Mouse (Mus musculus) liver, postnatal 0 days (tissue): ENCODE data around the gene Mblac1. TPM values are rescaled to one million over a fixed set of nuclear protein-coding genes. Genes with fewer than 3 reads are reported as not detected.
A peak's percentile ranks its signal among the peaks of the same experiment; 100 is the strongest.

Experiments
- ATAC-seq: fragments of 200-750 bp; cut with Nextera tagmentation; 2 replicates; pipeline ENCODE4 v1.8.0; 2017; ENCODE audit warnings: mild to moderate bottlenecking, moderate library complexity
- DNase-seq: peaks from one replicate; pipeline ENCODE4 v3.0.0-alpha.2; 2016
- H3K27ac ChIP-seq: fragments of 300-500 bp; sonication (generic); 2 replicates; pipeline ENCODE4 v1.5.1; 2014; ENCODE audit warnings: antibody characterized with exemption, moderate library complexity, mild to moderate bottlenecking, low read depth
- H3K27me3 ChIP-seq: fragments of 300-500 bp; sonication (generic); 2 replicates; pipeline ENCODE4 v1.6.1; 2014; ENCODE audit warnings: low read length, control low read depth, mixed read lengths; ENCODE audit not compliant: insufficient read depth
- H3K36me3 ChIP-seq: fragments of 300-500 bp; sonication (generic); replicated peaks from 2 replicates; pipeline ENCODE4 v1.6.1; 2014; ENCODE audit warnings: mild to moderate bottlenecking, control low read depth, low read length, moderate library complexity, mixed read lengths; ENCODE audit not compliant: insufficient read depth
- H3K4me1 ChIP-seq: fragments of 300-500 bp; sonication (generic); 2 replicates; pipeline ENCODE4 v1.6.1; 2014; ENCODE audit warnings: antibody characterized with exemption, mild to moderate bottlenecking, control low read depth; ENCODE audit not compliant: insufficient read depth
- H3K4me2 ChIP-seq: fragments of 300-500 bp; sonication (generic); 2 replicates; pipeline ENCODE4 v1.6.1; 2014; ENCODE audit warnings: low read depth, mild to moderate bottlenecking, low read length, moderate library complexity, mixed read lengths
- H3K4me3 ChIP-seq: fragments of 300-500 bp; sonication (generic); 2 replicates; pipeline ENCODE4 v1.5.1; 2014; ENCODE audit warnings: low read depth, low read length
- H3K9ac ChIP-seq: fragments of 300-500 bp; sonication (generic); replicated peaks from 2 replicates; pipeline ENCODE4 v1.6.1; 2014; ENCODE audit warnings: mild to moderate bottlenecking, moderate library complexity
- H3K9me3 ChIP-seq: fragments of 300-500 bp; sonication (generic); 2 replicates; pipeline ENCODE4 v1.6.1; 2016; ENCODE audit warnings: mild to moderate bottlenecking, control low read depth, low read length, mixed read lengths
- CTCF ChIP-seq: sonication (generic); IDR thresholded peaks from 2 replicates; pipeline ENCODE4 v1.5.1; 2016; ENCODE audit warnings: antibody characterized with exemption, low read depth
- EP300 ChIP-seq: IDR thresholded peaks from 2 replicates; pipeline ENCODE4 v1.6.1; 2016; ENCODE audit warnings: antibody characterized with exemption, low read depth, mild to moderate bottlenecking
- WGBS: fragments of 180-500 bp; shearing (Covaris S2); extraction: QIAGEN DNeasy Blood & Tissue Kit; methylation state at CpG from one replicate; pipeline ENCODE4 v1.1.7; 2014; ENCODE audit not compliant: insufficient replicate concordance; 5-methylcytosine and 5-hydroxymethylcytosine counted together
- polyA plus RNA-seq: library from polyadenylated mRNA; unstranded; fragments of >200 nt; fragmentation: Nextera tagmentation; extraction: Ambion mirVana; gene quantifications from 2 replicates; pipeline ENCODE4 v1.2.1, GENCODE M21; 2015

Mblac1 gene
- polyA plus RNA-seq, 1 experiment from 2014 or later = 3.2 TPM

DNA sequence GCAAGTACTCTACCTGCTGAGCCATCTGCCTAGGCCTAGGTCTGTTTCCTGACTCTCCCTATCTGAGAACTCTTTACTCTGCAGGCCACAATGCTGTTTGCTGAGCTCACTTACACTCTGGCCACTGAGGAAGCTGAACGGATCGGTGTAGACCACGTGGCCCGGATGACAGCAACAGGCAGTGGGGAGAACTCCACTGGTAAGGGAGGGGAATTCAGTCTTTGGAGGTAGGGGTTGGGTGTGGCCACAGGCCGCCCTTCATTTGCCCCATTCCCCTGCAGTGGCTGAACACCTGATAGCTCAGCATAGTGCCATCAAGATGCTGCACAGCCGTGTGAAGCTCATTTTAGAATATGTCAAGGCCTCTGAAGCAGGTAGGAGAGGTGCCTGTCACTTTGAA, 31.1 kb upstream of the Mblac1 start:
- 0 out of 2 replicates have a peak overlapping the region, but pooled peaks have one; percentile 12 for H3K27ac ChIP-seq
- H3K27me3 ChIP-seq = no peaks in the 10 kb centered on the region
- no peaks in the 10 kb centered on the region for H3K9me3 ChIP-seq
- no peak overlapping the region for H3K9ac ChIP-seq
- no peak for DNase-seq
- TF ChIP-seq CTCF = no peak
- TF ChIP-seq EP300 = no peak
- H3K4me2 ChIP-seq = no peak overlapping the region
- H3K36me3 ChIP-seq = peaks cover 58% of the 10 kb centered on the region
- H3K4me1 ChIP-seq = peaks cover 22% of the 10 kb centered on the region
- WGBS = 60% methylated on average over 6 of the region's 6 CpGs
- no peak overlapping the region for H3K4me3 ChIP-seq
- ATAC-seq = no peak

DNA sequence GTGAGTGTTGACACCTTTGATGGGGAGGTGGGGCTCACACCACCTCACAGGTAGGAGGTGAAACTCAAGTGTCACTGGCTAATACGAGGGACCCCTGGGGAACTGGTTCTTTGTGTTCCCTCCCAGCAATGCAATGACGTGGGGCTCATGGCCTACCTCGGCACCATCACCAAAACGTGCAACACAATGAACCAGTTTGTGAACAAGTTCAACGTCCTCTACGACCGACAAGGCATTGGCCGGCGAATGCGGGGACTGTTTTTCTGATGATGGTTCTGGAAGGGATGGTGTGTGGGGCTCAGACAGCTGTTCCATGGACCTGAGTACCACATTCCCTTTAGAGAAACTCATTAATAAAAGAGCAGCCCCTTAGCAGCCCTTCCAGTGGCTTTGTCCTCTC, 30.5 kb upstream of the Mblac1 start:
- Histone ChIP-seq H3K4me3 (no peak overlapping the region), H3K27ac (no peak overlapping the region), H3K4me1 (peaks cover 22% of the 10 kb centered on the region), H3K9ac (no peak overlapping the region), H3K4me2 (no peak overlapping the region), H3K36me3 (peaks cover 64% of the 10 kb centered on the region), H3K9me3 (no peaks in the 10 kb centered on the region), H3K27me3 (no peaks in the 10 kb centered on the region)
- no peak for ATAC-seq
- DNase-seq = no peak
- TF ChIP-seq EP300 (no peak), CTCF (no peak)
- 77% methylated on average over 10 of the region's 10 CpGs for WGBS

DNA sequence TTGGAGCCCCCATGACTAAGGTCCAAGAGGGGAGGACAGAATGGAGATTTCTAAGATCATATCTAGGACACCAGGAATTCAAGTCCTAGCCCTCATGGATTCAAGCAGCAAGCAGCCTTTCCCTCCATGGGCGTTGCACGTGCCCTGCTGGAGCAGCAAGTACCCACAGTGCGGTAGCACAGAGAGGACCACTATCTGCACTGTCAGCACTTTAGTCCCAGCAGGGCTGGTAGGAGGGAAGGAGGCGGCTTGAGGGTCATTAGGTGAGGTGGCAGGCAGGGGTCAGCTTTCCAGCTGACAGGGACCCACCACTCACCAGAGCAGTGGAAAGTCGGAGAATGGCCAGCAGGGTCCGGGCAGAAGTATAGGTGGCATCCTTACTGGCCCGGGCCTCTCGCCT, 28.5 kb upstream of the Mblac1 start:
- no peak overlapping the region for H3K9ac ChIP-seq
- H3K9me3 ChIP-seq = no peaks in the 10 kb centered on the region
- H3K36me3 ChIP-seq = peaks cover 77% of the 10 kb centered on the region
- H3K4me3 ChIP-seq = no peak overlapping the region
- DNase-seq (no peak), ATAC-seq (no peak)
- peaks cover 22% of the 10 kb centered on the region for H3K4me1 ChIP-seq
- WGBS = 85% methylated on average over 8 of the region's 8 CpGs
- no peak for TF ChIP-seq EP300
- TF ChIP-seq CTCF = no peak
- no peaks in the 10 kb centered on the region for H3K27me3 ChIP-seq
- H3K4me2 ChIP-seq = no peak overlapping the region
- H3K27ac ChIP-seq = no peak overlapping the region

DNA sequence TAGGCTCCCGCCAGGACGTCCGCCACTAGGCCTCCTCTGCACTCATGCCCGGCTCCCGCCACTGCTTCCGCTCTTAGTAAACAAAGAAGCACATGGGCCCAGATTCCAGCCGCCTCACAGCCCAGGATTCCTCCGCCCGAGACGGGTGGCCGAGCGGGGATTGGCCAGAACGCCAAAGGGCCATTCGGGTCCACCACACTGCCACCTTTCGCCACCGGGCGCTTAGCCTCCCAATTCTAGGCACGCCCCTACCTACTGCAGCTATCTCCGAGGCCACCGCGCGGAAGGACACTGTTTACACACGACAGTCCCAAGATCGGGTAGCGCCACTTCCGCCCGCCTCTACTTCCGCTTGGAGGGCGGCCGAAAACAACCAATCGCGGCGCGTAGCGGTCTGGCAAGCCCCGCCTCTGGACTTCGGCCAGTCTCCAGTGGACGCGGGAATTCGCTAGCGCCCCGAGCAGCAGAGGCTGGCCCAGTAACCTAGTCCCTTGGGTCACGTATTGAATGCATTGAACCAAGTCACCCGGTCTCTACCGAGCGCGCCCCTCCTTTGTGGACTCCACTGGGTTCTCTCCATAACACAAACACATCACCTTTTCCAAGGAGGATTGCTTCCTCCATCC, 23.1 kb upstream of the Mblac1 start:
- Histone ChIP-seq H3K36me3 (peaks cover 57% of the 10 kb centered on the region), H3K4me2 (peak overlapping the region; percentile 95)
- WGBS = under 1% methylated on average over 47 of the region's 47 CpGs

DNA sequence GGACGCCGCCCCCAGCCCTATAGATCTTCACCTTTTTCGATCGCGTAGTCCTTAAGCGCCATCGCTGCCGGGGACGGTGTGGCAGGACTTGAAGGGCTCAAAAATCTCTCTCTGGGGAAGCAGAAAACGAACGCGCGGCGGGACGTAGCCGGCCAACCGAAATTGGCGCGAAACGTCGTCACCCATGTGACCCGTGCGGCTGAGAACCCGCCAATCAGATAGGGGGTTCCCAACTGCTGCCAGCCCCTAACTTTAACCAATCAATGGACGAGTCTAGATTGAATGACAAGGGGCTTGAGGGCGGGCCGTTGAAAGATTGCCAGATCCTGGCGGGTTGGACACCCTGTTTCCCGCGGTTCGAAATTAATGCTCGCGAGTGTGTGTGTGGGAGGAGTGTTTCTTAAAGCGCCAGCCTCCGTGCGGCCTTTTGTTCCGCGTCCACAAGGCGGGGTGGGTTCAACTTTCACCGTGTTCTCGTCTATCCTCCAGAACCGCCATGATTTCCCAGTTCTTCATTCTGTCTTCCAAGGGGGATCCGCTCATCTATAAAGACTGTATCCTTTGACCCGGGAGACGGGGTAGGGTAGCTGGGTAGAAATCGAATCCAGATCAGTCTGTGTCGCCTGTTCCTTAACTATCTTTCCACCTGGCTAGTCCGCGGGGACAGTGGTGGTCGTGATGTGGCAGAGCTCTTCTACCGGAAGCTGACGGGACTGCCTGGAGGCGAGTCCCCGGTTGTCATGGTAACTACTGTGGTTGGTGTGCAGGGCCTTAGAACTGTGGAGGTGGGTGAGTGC, 22.2 kb upstream of the Mblac1 start, which contains the start of the genes Ap4m1 and Mcm7:
Ap4m1 (plus strand) TSS at position 308 of the 797 bp plus-strand sequence.
Mcm7 (minus strand) TSS at position 728 of the 797 bp plus-strand sequence.
- H3K27ac ChIP-seq = peak within 1 kb of the TSS; percentile 98
- peaks cover 15% of the 10 kb centered on the region for H3K4me1 ChIP-seq
- under 1% methylated on average over 54 of the region's 54 CpGs for WGBS
- H3K4me3 ChIP-seq = peak within 1 kb of the TSS; percentile 82
- H3K36me3 ChIP-seq = peaks cover 51% of the 10 kb centered on the region
- DNase-seq = peak; percentile 97
- no peaks in the 10 kb centered on the region for H3K9me3 ChIP-seq
- no peaks in the 10 kb centered on the region for H3K27me3 ChIP-seq
- ATAC-seq = peak; percentile 83
- H3K4me2 ChIP-seq = peak within 1 kb of the TSS; percentile 95
- TF ChIP-seq CTCF (peak; percentile 27; the same call in 1 of the 2 replicates), EP300 (no peak)
- peak within 1 kb of the TSS; percentile 87 for H3K9ac ChIP-seq

More for the DNA sequence above, 23.1 kb upstream of the Mblac1 start:
- Histone ChIP-seq H3K27ac (peak overlapping the region; percentile 98), H3K4me1 (peaks cover 15% of the 10 kb centered on the region), H3K4me3 (peak overlapping the region; percentile 82), H3K27me3 (no peaks in the 10 kb centered on the region), H3K9me3 (no peaks in the 10 kb centered on the region), H3K9ac (peak overlapping the region; percentile 87)
- DNase-seq = peak; percentile 97
- TF ChIP-seq EP300 = peak; percentile 74
- peak; percentile 46 for TF ChIP-seq CTCF
- ATAC-seq = peak; percentile 84

DNA sequence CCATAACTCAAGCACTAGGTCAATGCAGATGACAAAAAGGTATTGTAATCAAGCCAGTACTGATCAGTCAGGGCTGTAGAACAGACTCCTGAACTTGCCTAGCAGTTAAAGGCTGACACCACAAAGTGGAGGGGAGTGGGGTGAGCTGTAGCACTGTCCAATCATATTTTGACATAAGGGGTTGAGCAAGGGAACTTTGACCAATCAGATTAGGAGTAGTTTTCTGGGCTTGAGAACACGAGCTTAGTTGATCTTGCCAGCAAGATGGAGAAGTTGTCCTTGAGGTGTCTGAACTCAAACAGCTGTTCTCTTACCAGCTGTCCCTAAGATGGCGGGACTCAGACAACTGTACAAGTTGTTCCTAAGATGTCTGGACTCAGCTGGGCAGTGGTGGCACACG, 20.9 kb upstream of the Mblac1 start:
- no peak for ATAC-seq
- no peak for TF ChIP-seq CTCF
- TF ChIP-seq EP300 = no peak
- Histone ChIP-seq H3K4me2 (0 out of 2 replicates have a peak overlapping the region, but pooled peaks have one; percentile 95), H3K9me3 (no peaks in the 10 kb centered on the region), H3K4me1 (peaks cover 15% of the 10 kb centered on the region), H3K27me3 (no peaks in the 10 kb centered on the region), H3K4me3 (no peak overlapping the region), H3K27ac (no peak overlapping the region), H3K9ac (no peak overlapping the region), H3K36me3 (peaks cover 51% of the 10 kb centered on the region)
- WGBS = 64% methylated on average over 3 of the region's 3 CpGs
- DNase-seq = no peak
